Mouse (Mus musculus): ENCODE results near the gene Acss1.

The Acss1 gene

DNA sequence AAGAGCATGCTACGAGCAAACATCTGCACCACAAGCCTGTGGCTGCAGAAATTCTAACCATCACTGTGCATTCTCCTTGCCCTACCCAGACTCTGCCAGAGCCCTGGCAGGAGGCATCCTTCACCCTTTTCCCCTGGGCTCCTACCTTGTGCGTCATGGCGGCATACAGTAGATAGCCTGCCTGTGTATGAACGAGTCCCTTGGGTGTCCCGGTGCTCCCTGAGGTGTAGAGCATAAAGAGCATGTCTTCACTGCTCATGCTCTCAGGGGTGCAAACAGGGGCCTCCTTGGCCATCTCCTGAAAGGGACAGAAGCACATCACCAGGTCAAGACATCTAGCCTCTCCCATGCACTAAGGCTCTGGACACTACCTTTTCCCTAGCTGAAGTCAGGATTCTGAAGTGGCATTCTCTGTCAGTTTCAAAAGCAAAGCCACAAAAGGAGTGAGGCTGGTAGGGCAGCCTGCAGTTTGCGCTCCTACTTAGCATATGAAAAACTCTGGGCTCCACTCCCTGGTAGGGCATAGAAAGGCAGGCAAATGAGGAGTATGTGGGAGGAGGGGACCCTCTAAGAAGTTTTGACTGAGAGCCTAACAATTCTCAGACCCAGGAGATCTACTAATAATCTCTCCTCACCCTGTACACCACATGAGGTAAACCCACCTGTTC is 30.5 kb downstream of the Acss1 start:
- no peak for DNase-seq

DNA sequence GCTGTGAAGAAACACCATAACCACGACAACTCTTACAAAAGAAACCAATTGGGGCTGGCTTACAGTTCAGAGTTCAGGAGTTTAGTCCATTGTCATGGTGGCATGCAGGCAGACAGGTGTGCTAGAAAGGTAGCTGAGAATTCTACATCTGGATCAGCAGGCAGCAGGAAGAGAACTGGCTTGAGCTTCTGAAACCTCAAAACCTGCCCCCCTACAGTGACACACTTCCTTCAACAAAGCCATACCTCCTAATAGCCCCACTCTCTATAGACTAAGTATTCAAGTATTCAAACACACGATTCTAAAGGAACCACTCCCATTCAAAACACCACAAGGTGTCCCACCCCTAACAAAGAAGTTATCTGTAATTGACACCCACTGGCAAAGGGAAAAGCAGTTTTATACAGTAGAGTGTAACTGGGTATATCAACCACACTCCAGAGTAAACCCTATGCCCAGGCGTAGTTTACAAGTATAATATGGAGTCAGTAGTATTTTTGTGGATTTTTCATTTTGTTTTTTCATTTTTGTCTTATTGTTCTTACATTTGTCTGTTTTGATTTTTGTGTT is 32.3 kb downstream of the Acss1 start:
- no peak for DNase-seq

GRCm38 (mm10) chr2:150629255-150629654 is 39.0 kb downstream of the Acss1 start:
- no peak for DNase-seq

DNA sequence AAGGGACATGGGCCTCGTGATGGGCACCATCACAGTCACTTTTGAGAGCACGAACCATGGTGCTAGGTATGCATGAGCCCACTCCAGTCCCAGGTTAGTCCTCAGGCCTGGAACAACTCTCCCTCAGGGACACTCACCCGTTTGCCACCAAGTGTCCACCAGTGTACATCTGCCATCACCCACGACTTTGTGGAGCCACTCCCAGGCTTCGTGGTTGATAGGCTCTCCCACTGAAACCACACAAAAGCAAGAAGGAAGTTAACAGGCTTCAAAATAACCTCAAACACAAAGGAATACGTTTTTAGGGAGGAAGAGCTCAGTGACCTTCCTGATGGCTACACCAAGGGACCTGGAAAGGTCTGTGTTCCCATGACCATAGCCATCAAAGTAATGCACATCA is 41.2 kb downstream of the Acss1 start:
- DNase-seq, result no peak

- DNase-seq, result no peak
Observed at GRCm38 (mm10) chr2:150624926-150625325, 43.4 kb downstream of the Acss1 start.

GRCm38 (mm10) chr2:150623957-150624356 is 44.3 kb downstream of the Acss1 start:
- DNase-seq, result no peak

DNA sequence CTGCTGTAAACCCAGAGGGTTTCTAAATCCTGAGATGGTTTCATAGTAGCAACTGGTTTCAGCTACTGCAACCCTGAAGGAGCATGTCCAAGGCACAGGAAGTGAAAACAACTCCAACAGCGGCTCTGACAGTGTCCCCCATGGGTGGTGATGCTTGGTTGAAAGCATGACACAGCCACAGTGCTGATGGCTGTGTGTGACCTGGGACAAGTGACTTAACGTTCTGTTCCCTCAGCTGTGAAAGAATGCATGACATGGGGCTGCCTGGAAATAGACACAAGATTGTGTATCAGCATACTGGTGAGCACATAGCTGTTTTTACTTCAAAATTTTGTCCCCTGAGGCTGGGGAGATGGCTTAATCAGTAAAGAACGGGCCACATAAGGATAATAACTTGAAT is 46.6 kb downstream of the Acss1 start:
- DNase-seq, result no peak

DNA sequence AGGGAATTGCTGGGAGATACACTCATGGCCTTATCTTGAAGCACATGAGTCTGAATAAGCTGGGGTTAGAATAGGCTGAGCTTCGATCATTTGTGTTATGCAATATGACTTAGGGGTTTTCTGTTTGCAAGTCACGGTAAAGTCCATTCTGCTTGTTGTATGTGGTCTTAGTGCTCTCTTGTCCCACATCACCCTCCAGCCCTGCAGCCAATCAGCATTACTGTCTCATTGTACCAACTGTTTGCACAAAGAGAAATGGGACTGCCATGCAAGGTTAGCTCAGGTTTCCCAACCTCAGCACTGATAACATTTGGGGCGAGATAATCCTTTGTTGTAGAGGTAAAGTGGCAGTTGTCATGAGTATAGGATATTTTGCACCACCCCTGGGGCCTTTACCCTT is 58.2 kb downstream of the Acss1 start:
- no peak for DNase-seq

DNA sequence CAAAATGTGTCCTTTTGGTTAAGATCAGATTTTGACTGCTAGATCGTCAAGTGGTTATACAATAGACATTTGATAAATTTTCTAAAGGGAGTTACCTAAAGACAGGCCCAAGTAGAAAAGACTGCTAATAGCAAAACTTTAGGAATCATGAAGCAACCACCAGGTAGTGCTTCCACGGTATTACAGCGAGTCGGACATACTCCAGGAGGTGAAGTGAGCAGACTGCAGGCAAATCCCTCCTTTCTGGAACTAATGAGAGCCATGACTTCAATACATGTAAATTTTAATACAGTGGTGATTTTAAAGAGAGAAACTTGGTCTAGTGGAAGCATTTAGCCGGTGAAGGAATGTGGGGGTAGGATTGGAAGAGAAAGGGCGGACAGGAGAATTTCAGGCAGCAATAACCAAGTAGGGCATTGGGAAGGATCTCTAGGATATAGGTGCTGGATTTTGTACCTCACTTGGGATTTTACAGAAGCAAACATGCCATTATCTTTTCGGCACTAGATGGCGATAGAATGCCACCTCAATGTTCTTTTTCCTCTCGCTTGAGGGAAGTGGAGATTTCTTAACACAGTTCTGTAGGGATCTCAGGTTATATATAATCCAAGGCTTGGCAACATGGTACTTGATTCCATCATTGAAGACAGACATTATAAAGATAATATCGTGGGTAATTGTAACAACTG is 59.3 kb downstream of the Acss1 start:
- DNase-seq, result peak; percentile 65

- DNase-seq, result peak; percentile 97
Observed at GRCm38 (mm10) chr2:150608087-150608799, 60.1 kb downstream of the Acss1 start, which contains the start of gene Apmap. Apmap (minus strand) TSS chr2:150608567.

- no peak for DNase-seq
Observed at GRCm38 (mm10) chr2:150607086-150607485, 61.2 kb downstream of the Acss1 start.

DNA sequence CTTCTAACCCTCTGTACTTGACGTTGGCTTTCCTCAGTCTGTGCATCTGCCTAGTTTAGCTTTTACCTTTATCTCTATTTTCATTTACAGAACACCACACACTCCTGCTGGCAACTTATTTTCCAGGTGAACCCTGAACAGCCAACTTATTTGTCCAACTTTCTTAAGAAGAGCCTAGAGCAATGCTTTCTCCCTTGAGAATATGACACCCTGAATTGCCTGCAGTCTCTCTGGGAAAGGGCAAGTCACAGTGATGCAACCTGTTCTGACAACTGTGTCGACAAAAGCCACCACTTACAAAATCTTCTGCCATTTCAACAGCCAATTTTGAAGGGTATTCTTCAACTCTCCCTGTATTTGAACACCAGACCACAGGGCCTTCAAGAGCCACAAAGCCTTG is 63.5 kb downstream of the Acss1 start:
- DNase-seq, result no peak

DNA sequence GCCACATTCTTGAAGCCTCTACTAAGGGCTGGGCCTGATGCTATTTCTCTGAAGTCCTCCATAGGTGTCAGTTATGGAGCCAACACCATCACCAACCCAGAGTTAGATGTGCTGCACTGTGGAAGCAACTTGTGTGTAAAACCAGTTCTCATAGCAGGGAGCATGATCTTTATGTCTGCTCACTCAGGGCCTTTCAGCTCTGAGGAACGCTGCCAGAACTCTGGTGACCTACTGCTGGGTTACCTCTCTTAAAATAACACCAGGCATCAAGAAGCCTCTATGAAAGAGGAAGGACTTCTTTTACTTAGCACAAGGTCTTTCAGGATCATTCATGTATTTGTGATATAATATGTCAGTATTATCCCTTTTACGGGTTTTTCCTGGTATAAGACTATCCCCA is 66.1 kb downstream of the Acss1 start:
- no peak for DNase-seq

- DNase-seq, result peak; percentile 23
Observed at GRCm38 (mm10) chr2:150600263-150600662, 68.0 kb downstream of the Acss1 start.

DNA sequence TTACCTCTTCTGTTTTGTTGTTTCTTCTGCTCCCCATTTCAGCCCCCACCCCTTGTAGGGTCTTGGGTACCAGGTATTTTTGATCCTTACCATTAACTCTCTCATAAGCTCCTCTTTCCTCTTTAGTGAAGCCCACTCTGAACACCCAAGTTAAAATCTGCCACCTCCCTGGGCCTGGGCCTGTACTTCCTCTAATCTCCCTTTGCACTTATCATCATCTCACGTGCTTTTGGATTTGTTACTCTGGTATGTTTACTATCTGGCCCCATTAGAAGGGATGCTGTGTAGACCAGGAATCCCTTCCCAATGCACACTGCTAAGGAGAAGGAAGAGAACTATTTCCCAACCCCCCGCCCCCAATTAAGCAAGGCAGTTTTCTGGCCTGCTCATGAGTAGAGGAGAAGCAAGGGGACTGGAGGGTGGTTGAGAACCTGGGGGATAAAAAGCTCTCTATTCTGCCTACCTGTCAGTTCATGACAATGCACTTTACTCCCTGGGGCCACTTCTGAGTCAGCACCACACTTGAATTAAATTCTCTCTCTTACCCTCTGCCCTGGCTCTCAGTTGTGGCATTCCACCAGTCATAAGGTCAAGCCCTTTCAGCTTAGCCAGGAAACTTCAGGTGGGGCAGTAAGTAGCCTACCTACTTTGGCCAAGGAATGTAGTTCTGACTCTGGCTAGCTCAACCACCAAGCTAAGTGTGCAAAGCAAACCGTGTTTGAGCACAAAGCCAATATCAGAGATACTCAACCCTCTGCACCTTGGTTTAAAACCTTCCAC is 72.7 kb downstream of the Acss1 start:
- DNase-seq, result peak; percentile 49

- no peak for DNase-seq
Observed at GRCm38 (mm10) chr2:150589076-150589475, 79.2 kb downstream of the Acss1 start.

DNA sequence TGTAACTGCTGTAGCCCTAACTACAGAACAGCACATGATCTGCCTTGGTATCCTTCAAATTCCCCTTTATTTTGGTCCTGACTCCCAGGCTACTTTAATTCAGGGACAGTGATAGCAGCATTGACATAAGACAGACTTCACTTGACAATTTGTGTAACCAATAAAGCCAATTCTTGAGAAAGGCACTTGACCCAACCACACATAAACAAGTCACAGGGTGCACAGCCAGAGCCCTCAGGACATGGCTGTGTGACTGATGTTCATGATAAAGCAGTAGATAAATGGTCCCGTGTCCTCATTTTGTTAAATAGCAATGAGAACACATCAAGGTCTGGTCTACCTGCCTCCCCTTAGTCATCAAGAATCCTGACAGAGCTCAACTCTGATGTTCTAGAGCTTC is 88.7 kb downstream of the Acss1 start:
- DNase-seq, result no peak

GRCm38 (mm10) chr2:150578603-150579002 is 89.7 kb downstream of the Acss1 start:
- DNase-seq, result no peak

- no peak for DNase-seq
Observed at GRCm38 (mm10) chr2:150576256-150576655, 92.0 kb downstream of the Acss1 start.

DNA sequence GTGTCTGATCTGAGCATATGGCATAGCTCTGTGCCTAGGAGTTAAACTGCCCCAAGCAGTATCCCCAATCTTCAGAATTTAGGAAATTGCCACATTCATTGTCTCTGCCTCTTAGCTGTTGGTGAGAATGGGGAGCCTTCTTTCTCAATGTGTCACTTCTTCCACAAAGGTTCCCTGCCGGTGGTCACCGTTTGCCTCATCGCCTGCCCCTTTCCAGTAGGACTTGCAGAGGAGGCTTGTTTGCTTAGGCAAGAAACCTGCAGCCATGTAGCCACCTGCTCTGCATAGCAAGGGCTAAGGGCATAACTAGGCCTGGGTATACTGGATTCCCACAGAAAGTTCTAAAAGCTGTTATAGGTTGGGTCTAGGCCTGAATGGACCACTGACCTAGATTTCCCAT is 95.8 kb downstream of the Acss1 start:
- no peak for DNase-seq

GRCm38 (mm10) chr2:150570761-150571160 is 97.5 kb downstream of the Acss1 start:
- no peak for DNase-seq

DNA sequence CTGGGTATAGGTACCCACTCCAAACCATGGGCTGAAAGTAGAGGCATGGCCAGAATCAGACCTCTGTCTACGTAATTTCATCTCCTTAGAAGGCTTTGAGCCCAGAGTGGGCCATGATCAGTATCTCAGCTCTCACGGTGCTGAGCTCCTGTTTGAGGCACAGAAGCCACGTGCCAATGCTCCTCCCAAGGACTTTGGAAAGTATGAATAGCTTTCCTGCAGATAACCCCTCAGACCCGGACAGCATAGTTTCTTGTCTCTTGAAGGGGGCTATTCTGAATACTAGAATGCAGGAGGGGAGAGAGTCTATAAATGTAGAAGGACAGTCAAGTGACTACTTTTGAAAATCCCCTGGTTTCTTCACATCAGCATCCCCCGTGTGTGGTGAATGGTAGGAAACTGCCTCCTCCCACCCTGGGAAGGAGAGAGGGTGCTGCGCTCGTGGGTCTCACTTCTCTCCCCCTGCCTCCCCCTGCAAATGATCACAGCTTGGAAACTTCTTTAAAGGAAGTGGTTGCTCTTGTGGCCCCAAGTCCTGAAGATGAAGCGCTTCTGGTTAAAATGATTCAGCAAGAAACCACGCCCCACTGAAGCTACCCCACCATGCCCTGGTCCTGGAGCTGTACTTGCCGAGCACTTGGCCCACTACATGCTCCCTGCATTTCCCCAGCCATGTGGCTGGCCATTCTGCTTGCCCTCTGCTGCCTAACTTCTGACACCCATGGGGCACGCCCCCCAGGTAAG is 98.3 kb downstream of the Acss1 start, which contains the start of gene Cst7:
Gene Cst7 (plus strand): TSS at position 569 of the 744 bp plus-strand sequence.
- DNase-seq, result no peak
